19 mouse cellular contexts compared by ENCODE assay signal in the genomic region with DNA sequence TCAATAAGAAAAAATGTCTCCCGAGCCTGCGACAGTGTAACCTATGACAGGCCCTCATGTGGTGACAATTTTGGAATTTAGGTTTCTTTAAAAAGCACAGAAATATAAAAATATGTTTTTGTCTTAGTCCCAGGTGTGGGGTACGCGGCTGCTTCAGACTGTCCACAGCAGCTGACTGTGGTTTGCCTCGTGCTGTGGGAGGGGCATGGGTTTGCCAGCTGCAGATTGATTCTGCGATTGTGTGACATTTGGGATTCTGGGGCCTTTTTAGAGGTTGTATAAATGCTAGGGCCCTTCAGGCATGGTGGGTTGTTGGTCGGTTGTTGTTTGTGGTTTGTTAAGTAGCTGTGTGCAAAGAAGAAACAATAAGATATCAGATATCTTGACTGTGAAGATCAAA. TPM values are rescaled to one million over a fixed set of nuclear protein-coding genes. Genes with fewer than 3 reads are reported as not detected.
DNase-seq lines count a peak whose midpoint lies in the region; TF ChIP-seq lines count a peak whose summit lies in the region.
"Had no signal": no experiment of that assay in that cellular context is flagged by ENCODE, and none has a peak within 500 bp of the region (broad histone marks: within the 10 kb centered on the region; RNA-seq: fewer than 3 reads in every experiment).

No protein-coding gene starts in this region.

- no peaks in the 10 kb centered on the region for H3K36me3 ChIP-seq in thymus, adult 2 months (ENCODE audit: control insufficient read depth, insufficient read depth, low read length)
- no peaks in the 10 kb centered on the region for H3K36me3 ChIP-seq in myocyte (ENCODE audit: control insufficient read depth, insufficient read depth)
- H3K36me3 ChIP-seq: embryonic facial prominence, embryonic 12.5 days; heart, embryonic 15.5 days had no signal

- 9% methylated on average over 7 of the region's 7 CpGs for WGBS in thymus, adult 2 months

- peaks cover 87% of the 10 kb centered on the region for H3K4me1 ChIP-seq in thymus, adult 2 months (replicated peaks; ENCODE audit: control insufficient read depth, insufficient read depth, low read length)

- H3K27me3 ChIP-seq in thymus, adult 2 months (ENCODE audit: control insufficient read depth, insufficient read depth, low read length): no peaks in the 10 kb centered on the region
- H3K27me3 ChIP-seq in myocyte (ENCODE audit: control insufficient read depth, insufficient read depth, insufficient read length): no peaks in the 10 kb centered on the region
- H3K27me3 ChIP-seq: embryonic facial prominence, embryonic 12.5 days; heart, embryonic 15.5 days; Patski had no signal

- no peak overlapping the region for H3K27ac ChIP-seq in thymus, adult 2 months (ENCODE audit: control insufficient read depth, insufficient read depth, low read length)
- H3K27ac ChIP-seq: embryonic facial prominence, embryonic 12.5 days; heart, embryonic 15.5 days had no signal

- H3K79me2 ChIP-seq in myocyte (ENCODE audit: control insufficient read depth, insufficient read depth): peaks cover 96% of the 10 kb centered on the region

- TF ChIP-seq POLR2A in thymus, adult 2 months (IDR thresholded peaks at IDR 0.05; ENCODE audit: control insufficient read depth, extremely low read depth, insufficient read depth, low read length, poor library complexity): no peak
- TF ChIP-seq POLR2A in myocyte (IDR thresholded peaks at IDR 0.05; ENCODE audit: insufficient read length, low read depth): no peak

- H3K4me3 ChIP-seq in thymus, adult 2 months (ENCODE audit: control insufficient read depth, insufficient read depth, low read length): no peak overlapping the region
- no peak overlapping the region for H3K4me3 ChIP-seq in myocyte
- H3K4me3 ChIP-seq: embryonic facial prominence, embryonic 12.5 days; forebrain, embryonic 10.5 days; heart, embryonic 15.5 days had no signal

- DNase-seq in thymus, adult 2 months: peak; percentile 52
- DNase-seq in thymus, postnatal 10 days (ENCODE audit: low spot score in 2 of 2): no peak
- peak; percentile 51 for DNase-seq in liver
- DNase-seq in thymus, postnatal 4 days: peak; percentile 67
- no peak for DNase-seq in adrenal gland, postnatal 10 days
- DNase-seq in layer of hippocampus, postnatal 25 days (ENCODE audit: extremely low spot score in 1 of 2, low spot score in 1 of 2): no peak
- DNase-seq in testis, postnatal 14 days (ENCODE audit: low spot score): no peak
- DNase-seq: cerebellum, adult 8-10 months; kidney, postnatal 4 days; lung, postnatal 14 days; right cerebral cortex, postnatal 14 days had no signal

- peak overlapping the region; percentile 27 for H3K4me2 ChIP-seq in myocyte (ENCODE audit: low read depth)
- H3K4me2 ChIP-seq: embryonic facial prominence, embryonic 12.5 days; heart, embryonic 15.5 days had no signal

- no peak for TF ChIP-seq CTCF in thymus, adult 2 months (IDR thresholded peaks at IDR 0.05; ENCODE audit: borderline replicate concordance, control insufficient read depth, extremely low read depth, insufficient read depth, low read length, poor library complexity)

- H3ac ChIP-seq in myocyte (ENCODE audit: control insufficient read depth, insufficient read length): no peak overlapping the region

TF ChIP-seq in myocyte, 11 proteins besides CTCF, POLR2A, EP300 and RAD21:
- no peak for TF ChIP-seq POLR2AphosphoS2 (IDR thresholded peaks at IDR 0.05; ENCODE audit: insufficient read length, low read depth)
- TF ChIP-seq SRF (IDR thresholded peaks at IDR 0.05; ENCODE audit: control insufficient read depth, insufficient read length, low read depth): no peak
- no peak for TF ChIP-seq CEBPB (IDR thresholded peaks at IDR 0.05; ENCODE audit: insufficient read depth, poor library complexity, severe bottlenecking)
- no peak for TF ChIP-seq REST (IDR thresholded peaks at IDR 0.05; ENCODE audit: insufficient read depth, insufficient read length)
- TF ChIP-seq E2F4 (IDR thresholded peaks at IDR 0.05; ENCODE audit: insufficient read depth): no peak
- TF ChIP-seq USF1 (IDR thresholded peaks at IDR 0.05; ENCODE audit: low read depth): no peak
- no peak for TF ChIP-seq MAX (IDR thresholded peaks at IDR 0.05; ENCODE audit: low read depth)
- peak; percentile 45 to 89 (median 83) for TF ChIP-seq MYOD1 (IDR thresholded peaks at IDR 0.05; ENCODE audit: control insufficient read depth in 1 of 3, insufficient read length in 2 of 3, low read depth in 2 of 3)
- peak; percentile 85 for TF ChIP-seq TCF3 (IDR thresholded peaks at IDR 0.05; ENCODE audit: insufficient read length, low read depth)
- TF ChIP-seq TCF12 (IDR thresholded peaks at IDR 0.05; ENCODE audit: insufficient read depth, poor library complexity, severe bottlenecking): peak; percentile 63
- TF ChIP-seq MYOG (IDR thresholded peaks at IDR 0.05; ENCODE audit: control insufficient read depth in 1 of 3, insufficient read depth in 1 of 3, insufficient read length in 2 of 3, low read depth in 2 of 3): peak in 2 of 3 experiments; percentile 87 to 92

RNA-seq across cellular contexts. Expression of gene Sema4b, which starts 18.3 kb away (rescaled TPM):
- 37.4 and 44.1 TPM in 2 replicates for polyA plus RNA-seq in thymus, adult 2 months (2012; rRNA removed)
- polyA plus RNA-seq in myocyte (2012; fragmentation: generic; extraction: Trizol): 11.4 TPM
- total RNA-seq in adrenal gland, postnatal 10 days (2021): 10 to 100 TPM; 39.0 to 44.3 TPM
- 10 to 100 TPM; 23.0 to 23.2 TPM for total RNA-seq in layer of hippocampus, postnatal 25 days (2021)

RNA-seq across cellular contexts. Expression of gene Cib1, which starts 27.7 kb away (rescaled TPM):
- polyA plus RNA-seq in thymus, adult 2 months (2012; rRNA removed): 152 and 192 TPM in 2 replicates
- 98.7 TPM for polyA plus RNA-seq in myocyte (2012; fragmentation: generic; extraction: Trizol)
- total RNA-seq in adrenal gland, postnatal 10 days (2021): 10 to 100 TPM; 50.6 to 54.9 TPM
- 10 to 100 TPM; 23.8 to 25.2 TPM for total RNA-seq in layer of hippocampus, postnatal 25 days (2021)

RNA-seq across cellular contexts. Expression of gene Gdpgp1, which starts 27.7 kb away (rescaled TPM):
- polyA plus RNA-seq in thymus, adult 2 months (2012; rRNA removed): 5.3 and 5.4 TPM in 2 replicates
- polyA plus RNA-seq in myocyte (2012; fragmentation: generic; extraction: Trizol): 0.91 TPM
- 1 to 10 TPM; 3.0 to 3.9 TPM for total RNA-seq in adrenal gland, postnatal 10 days (2021)
- total RNA-seq in layer of hippocampus, postnatal 25 days (2021): 1 to 10 TPM; 6.1 to 6.9 TPM

RNA-seq across cellular contexts. Expression of gene Ttll13, which starts 41.2 kb away (rescaled TPM):
- polyA plus RNA-seq in thymus, adult 2 months (2012; rRNA removed): 0.54 and 0.62 TPM in 2 replicates
- polyA plus RNA-seq in myocyte (2012; fragmentation: generic; extraction: Trizol): 0.24 TPM
- 1 to 10 TPM; 1.1 to 1.8 TPM for total RNA-seq in adrenal gland, postnatal 10 days (2021)
- 1 to 10 TPM; 1.8 to 2.0 TPM for total RNA-seq in layer of hippocampus, postnatal 25 days (2021)
- total RNA-seq: common myeloid progenitor, adult 5-6 weeks; granulocyte monocyte progenitor cell, adult 5-6 weeks; hematopoietic stem cell, adult 5-6 weeks had no signal

RNA-seq across cellular contexts. Expression of gene Ngrn, which starts 56.1 kb away (rescaled TPM):
- polyA plus RNA-seq in thymus, adult 2 months (2012; rRNA removed): 43.2 and 53.8 TPM in 2 replicates
- polyA plus RNA-seq in myocyte (2012; fragmentation: generic; extraction: Trizol): 55.0 TPM
- total RNA-seq in adrenal gland, postnatal 10 days (2021): 10 to 100 TPM; 38.7 to 47.4 TPM
- total RNA-seq in layer of hippocampus, postnatal 25 days (2021): 10 to 100 TPM; 40.0 to 44.4 TPM

Comparison
In these comparisons a context has a peak if more than half of its experiments do, and no peak if none do; other contexts are left out.
1. DNase-seq: peak in thymus, adult 2 months (single experiment), liver (single experiment) and thymus, postnatal 4 days (single experiment); none in thymus, postnatal 10 days (0 of 2), adrenal gland, postnatal 10 days (single experiment), layer of hippocampus, postnatal 25 days (0 of 2) and testis, postnatal 14 days (single experiment).